Mouse (Mus musculus) lung, adult 2 months (tissue): ENCODE results near the gene Ralgapa1.

Source experiments
- CTCF ChIP-seq: fragments of 200-500 bp; IDR thresholded peaks from 2 replicates; pipeline ENCODE4 v1.5.1; 2011; ENCODE audit warnings: mild to moderate bottlenecking, low read length, control low read depth; ENCODE audit not compliant: insufficient read depth
- POLR2A ChIP-seq: fragments of 200-500 bp; IDR thresholded peaks from 2 replicates; pipeline ENCODE4 v1.6.1; 2011; ENCODE audit warnings: low read depth, mild to moderate bottlenecking, control low read depth, low read length, borderline replicate concordance; ENCODE audit errors: extremely low read depth

- no peak for TF ChIP-seq CTCF
- no peak for TF ChIP-seq POLR2A
Measured at GRCm38 (mm10) chr12:55623254-55623653, 197.7 kb downstream of the Ralgapa1 start.
